Mouse (Mus musculus): ENCODE measurements around the gene Tmem268.

The Tmem268 gene

GRCm38 (mm10) chr4:63604945-63605344 lies 46.4 kb downstream of the Tmem268 start, which contains the start of gene Gm11213:
Gene Gm11213, minus strand, starts transcription at chr4:63605261.
- DNase-seq: peak; percentile 70

- peak; percentile 95 for DNase-seq
These were observed 47.0 kb downstream of the Tmem268 start for GRCm38 (mm10) chr4:63605545-63605944.

GRCm38 (mm10) chr4:63605968-63606367 lies 47.4 kb downstream of the Tmem268 start:
- DNase-seq: no peak

GRCm38 (mm10) chr4:63608391-63608790 lies 49.8 kb downstream of the Tmem268 start:
- peak; percentile 73 for DNase-seq

GRCm38 (mm10) chr4:63621861-63622260 lies 63.3 kb downstream of the Tmem268 start:
- peak; percentile 46 for DNase-seq

GRCm38 (mm10) chr4:63622378-63622835 lies 63.8 kb downstream of the Tmem268 start, which contains the start of gene Tex48:
Gene Tex48, minus strand, starts transcription at chr4:63622428.
- peak; percentile 70 for DNase-seq

- no peak for DNase-seq
These were observed 67.0 kb downstream of the Tmem268 start for GRCm38 (mm10) chr4:63625563-63626080.

GRCm38 (mm10) chr4:63627111-63627510 lies 68.5 kb downstream of the Tmem268 start:
- DNase-seq: peak; percentile 5

GRCm38 (mm10) chr4:63633181-63633580 lies 74.6 kb downstream of the Tmem268 start:
- peak; percentile 51 for DNase-seq
